Mouse (Mus musculus): ENCODE measurements around the gene Lingo1. TPM values are rescaled to one million over a fixed set of nuclear protein-coding genes. Genes with fewer than 3 reads are reported as not detected.

Lingo1 gene
- total and polyA plus RNA-seq, 3 experiments = not detected

DNA sequence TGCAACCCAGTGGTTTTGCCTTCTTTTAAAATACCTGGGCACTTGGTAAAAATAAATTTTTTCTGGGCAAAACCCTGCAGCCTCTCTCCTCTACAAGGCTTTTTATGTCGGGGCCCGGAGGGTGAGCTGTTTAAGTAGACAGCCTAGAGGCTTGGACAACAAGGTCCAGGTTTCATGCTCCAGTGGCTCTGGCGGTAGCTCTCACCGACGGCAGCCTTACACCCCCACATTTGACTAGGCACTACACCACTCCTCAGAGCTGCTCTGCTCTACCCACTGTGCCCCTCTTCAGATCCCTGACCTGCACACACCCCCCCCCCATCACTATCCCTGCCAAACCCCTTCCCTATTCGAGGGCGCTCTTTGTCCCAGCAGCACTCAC is 212.2 kb downstream of the Lingo1 start:
- in situ Hi-C loops (cut with MboI; ENCODE audit: low pct_ligation_motif_present, low pct_unique_long_range_greater_than_20kb, low sequenced_read_pairs) (no loop called here), dilution Hi-C loops (cut with MboI; ENCODE audit: extremely low pct_ligation_motif_present, extremely low pct_unique_long_range_greater_than_20kb, low sequenced_read_pairs) (no loop called here)
- Histone ChIP-seq H3K4me2 (ENCODE audit: insufficient read depth, low read depth, poor library complexity, severe bottlenecking) (no peak overlapping the region), H3K4me3 (replicated peaks in 1 of 3; ENCODE audit: low read depth in 2 of 3, low read length in 2 of 3, poor library complexity in 1 of 3) (no peak overlapping the region), H3K27ac (ENCODE audit: insufficient read depth, low read depth) (no peak overlapping the region), H3K9ac (ENCODE audit: insufficient read depth, low read depth) (no peak overlapping the region), H3K9me3 (replicated peaks; ENCODE audit: low read length) (no peaks in the 10 kb centered on the region), H3K79me2 (replicated peaks; ENCODE audit: control insufficient read depth, extremely low read depth, insufficient read depth, poor library complexity, severe bottlenecking) (no peaks in the 10 kb centered on the region), H3K36me3 (replicated peaks in 1 of 2; ENCODE audit: control insufficient read depth in 1 of 2, insufficient read depth in 1 of 2, low read length in 1 of 2) (no peaks in the 10 kb centered on the region), H3K4me1 (ENCODE audit: control insufficient read depth in 1 of 2, insufficient read depth in 2 of 2) (peaks cover 0 to 28% of the 10 kb centered on the region in 2 experiments; a peak in 2 of 4 replicates), H3K27me3 (replicated peaks) (no peaks in the 10 kb centered on the region)
- TF ChIP-seq HCFC1 (IDR thresholded peaks at IDR 0.05; ENCODE audit: low read depth, low read length) (no peak), ZC3H11A (IDR thresholded peaks at IDR 0.05; ENCODE audit: low read depth, low read length) (no peak), GABPA (IDR thresholded peaks at IDR 0.05; ENCODE audit: insufficient replicate concordance, low read depth, low read length) (no peak), MYC (IDR thresholded peaks at IDR 0.05; ENCODE audit: low read depth, low read length) (no peak), RCOR1 (conservative IDR thresholded peaks at IDR 0.05; ENCODE audit: low read depth, low read length) (no peak), MAFK (IDR thresholded peaks at IDR 0.05; ENCODE audit: insufficient replicate concordance, low read length) (no peak), UBTF (IDR thresholded peaks at IDR 0.05; ENCODE audit: low read depth, low read length) (no peak), CHD1 (IDR thresholded peaks at IDR 0.05; ENCODE audit: low read depth, low read length) (no peak), EP300 (IDR thresholded peaks at IDR 0.05; ENCODE audit: low read length) (no peak), KAT2A (IDR thresholded peaks at IDR 0.05; ENCODE audit: insufficient replicate concordance, low read length) (no peak), PAX5 (IDR thresholded peaks at IDR 0.05; ENCODE audit: low read length) (no peak), JUND (conservative IDR thresholded peaks at IDR 0.05; ENCODE audit: low read depth, low read length) (no peak), POLR2A (IDR thresholded peaks at IDR 0.05; ENCODE audit: low read depth, low read length) (no peak), ZMIZ1 (IDR thresholded peaks at IDR 0.05; ENCODE audit: low read depth, low read length) (no peak), MAX (IDR thresholded peaks at IDR 0.05; ENCODE audit: low read length) (no peak), NRF1 (IDR thresholded peaks at IDR 0.05; ENCODE audit: low read depth, low read length) (no peak), MEF2A (IDR thresholded peaks at IDR 0.05; ENCODE audit: borderline replicate concordance, low read depth, low read length) (no peak), JUN (IDR thresholded peaks at IDR 0.05; ENCODE audit: insufficient read depth, low read depth, low read length) (no peak)
- no peak for DNase-seq (ENCODE audit: extremely low read depth)

- Histone ChIP-seq H3K4me2 (ENCODE audit: insufficient read depth, low read depth, poor library complexity, severe bottlenecking) (no peak overlapping the region), H3K27me3 (replicated peaks) (peaks cover 2% of the 10 kb centered on the region), H3K4me1 (ENCODE audit: control insufficient read depth in 1 of 2, insufficient read depth in 2 of 2) (peaks cover 0 to 28% of the 10 kb centered on the region in 2 experiments; a peak in 2 of 4 replicates), H3K9ac (ENCODE audit: insufficient read depth, low read depth) (no peak overlapping the region), H3K36me3 (replicated peaks in 1 of 2; ENCODE audit: control insufficient read depth in 1 of 2, insufficient read depth in 1 of 2, low read length in 1 of 2) (no peaks in the 10 kb centered on the region), H3K79me2 (replicated peaks; ENCODE audit: control insufficient read depth, extremely low read depth, insufficient read depth, poor library complexity, severe bottlenecking) (no peaks in the 10 kb centered on the region), H3K9me3 (replicated peaks; ENCODE audit: low read length) (no peaks in the 10 kb centered on the region), H3K4me3 (replicated peaks in 1 of 3; ENCODE audit: low read depth in 2 of 3, low read length in 2 of 3, poor library complexity in 1 of 3) (no peak overlapping the region), H3K27ac (ENCODE audit: insufficient read depth, low read depth) (no peak overlapping the region)
- dilution Hi-C loops (cut with MboI; ENCODE audit: extremely low pct_ligation_motif_present, extremely low pct_unique_long_range_greater_than_20kb, low sequenced_read_pairs) = no loop called here
- TF ChIP-seq MAFK (IDR thresholded peaks at IDR 0.05; ENCODE audit: insufficient replicate concordance, low read length) (no peak), ZMIZ1 (IDR thresholded peaks at IDR 0.05; ENCODE audit: low read depth, low read length) (no peak), CTCF (conservative IDR thresholded peaks at IDR 0.05 in 1 of 2, IDR thresholded peaks at IDR 0.05 in 1 of 2; ENCODE audit: low read depth in 2 of 2, low read length in 2 of 2) (no peak), USF2 (conservative IDR thresholded peaks at IDR 0.05; ENCODE audit: low read depth, low read length) (no peak), MAX (IDR thresholded peaks at IDR 0.05; ENCODE audit: low read length) (no peak), JUND (conservative IDR thresholded peaks at IDR 0.05; ENCODE audit: low read depth, low read length) (no peak), SMC3 (IDR thresholded peaks at IDR 0.05; ENCODE audit: low read depth, low read length) (no peak), ZNF384 (IDR thresholded peaks at IDR 0.05; ENCODE audit: low read depth, low read length) (no peak), ELF1 (IDR thresholded peaks at IDR 0.05; ENCODE audit: low read depth, low read length) (no peak), NRF1 (IDR thresholded peaks at IDR 0.05; ENCODE audit: low read depth, low read length) (no peak), ETS1 (conservative IDR thresholded peaks at IDR 0.05; ENCODE audit: low read depth, low read length) (no peak), GABPA (IDR thresholded peaks at IDR 0.05; ENCODE audit: insufficient replicate concordance, low read depth, low read length) (no peak), ZKSCAN1 (IDR thresholded peaks at IDR 0.05; ENCODE audit: borderline replicate concordance, low read depth, low read length) (no peak), RAD21 (IDR thresholded peaks at IDR 0.05; ENCODE audit: low read depth, low read length) (no peak)
- in situ Hi-C loops (cut with MboI; ENCODE audit: low pct_ligation_motif_present, low pct_unique_long_range_greater_than_20kb, low sequenced_read_pairs) = no loop called here
- no peak for DNase-seq (ENCODE audit: extremely low read depth)
Observed at GRCm38 (mm10) chr9:56583139-56584042, 212.9 kb downstream of the Lingo1 start.
